Mouse (Mus musculus) fat pad, adult 2 months (tissue): Measurements from ENCODE around the gene Tra2a.
A peak's percentile ranks its signal among the peaks of the same experiment; 100 is the strongest.

ENCODE experiments used
- DNase-seq: peaks from one replicate; pipeline ENCODE4 v3.0.0-alpha.2; 2011; ENCODE audit warnings: low read depth, low spot score; ENCODE audit errors: extremely low read depth

The Tra2a gene

GRCm38 (mm10) chr6:49236331-49236730 is 27.5 kb downstream of the Tra2a start:
- peak; percentile 13 for DNase-seq

DNA sequence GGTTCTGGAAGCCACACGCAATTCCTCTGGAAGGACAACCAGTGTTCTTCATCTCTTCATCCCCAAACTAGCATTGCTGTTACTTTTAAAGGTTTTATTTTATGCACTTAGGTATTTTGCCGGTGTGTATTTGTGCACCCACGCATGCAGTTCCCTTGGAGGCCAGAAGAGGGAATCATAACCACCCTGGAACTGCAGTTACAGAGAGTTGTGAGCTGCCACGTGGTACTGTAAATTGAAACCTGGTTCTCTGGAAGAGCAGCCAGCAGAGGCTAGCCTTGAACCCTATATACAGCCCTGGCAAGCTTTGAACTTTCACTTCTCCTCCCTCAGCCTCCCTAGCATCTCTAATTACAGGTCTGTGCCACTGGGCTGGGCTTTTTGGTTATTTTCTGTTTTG is 30.5 kb downstream of the Tra2a start:
- no peak for DNase-seq

DNA sequence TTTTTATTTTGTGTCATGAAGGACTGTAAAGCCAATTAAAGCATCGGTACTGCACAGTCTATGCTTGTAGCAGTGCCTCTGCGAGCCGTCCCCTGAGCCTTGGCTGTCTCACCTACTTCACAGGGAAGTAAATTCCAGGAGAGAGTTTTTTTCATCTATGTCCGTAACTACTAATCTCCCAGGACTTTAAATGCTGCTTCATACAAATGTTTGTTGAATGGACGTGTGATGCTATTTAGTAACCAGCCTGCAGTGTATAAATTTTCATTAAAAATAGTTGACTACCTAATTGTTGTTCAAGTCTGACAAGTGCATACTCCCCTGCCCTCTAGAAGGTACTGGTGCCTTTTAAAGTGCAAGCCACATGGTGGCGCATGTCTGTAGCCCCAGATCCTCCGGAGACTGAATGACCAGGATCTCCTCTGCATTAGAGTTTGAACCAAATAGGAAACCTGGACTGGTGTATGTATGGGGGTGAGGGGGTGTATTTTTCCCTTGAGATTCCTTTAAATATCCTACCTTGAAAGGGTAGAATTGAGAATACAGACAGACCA is 35.6 kb downstream of the Tra2a start:
- no peak for DNase-seq

- DNase-seq: no peak
Observed at GRCm38 (mm10) chr6:49227184-49227735, 36.6 kb downstream of the Tra2a start.

DNA sequence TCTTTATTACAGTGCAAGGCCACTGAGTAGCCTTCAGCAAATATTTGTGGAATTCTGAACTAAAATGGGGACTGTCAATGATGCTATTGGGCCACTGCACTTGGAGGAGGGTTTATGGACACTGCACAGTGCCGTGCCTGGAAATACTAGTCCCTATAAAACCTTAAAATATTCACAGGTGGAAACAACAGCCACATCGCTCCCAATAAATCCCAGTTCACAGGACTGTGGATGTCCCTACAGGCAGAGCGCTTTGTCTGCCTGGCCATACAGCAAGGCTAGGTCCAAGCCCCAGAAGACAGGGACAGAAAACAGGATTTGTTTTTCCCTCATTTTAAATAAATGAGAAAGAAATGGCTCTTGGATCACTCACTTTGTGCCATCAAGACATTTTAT is 38.1 kb downstream of the Tra2a start:
- no peak for DNase-seq

- no peak for DNase-seq
Observed at GRCm38 (mm10) chr6:49224923-49225727, 38.7 kb downstream of the Tra2a start.

DNA sequence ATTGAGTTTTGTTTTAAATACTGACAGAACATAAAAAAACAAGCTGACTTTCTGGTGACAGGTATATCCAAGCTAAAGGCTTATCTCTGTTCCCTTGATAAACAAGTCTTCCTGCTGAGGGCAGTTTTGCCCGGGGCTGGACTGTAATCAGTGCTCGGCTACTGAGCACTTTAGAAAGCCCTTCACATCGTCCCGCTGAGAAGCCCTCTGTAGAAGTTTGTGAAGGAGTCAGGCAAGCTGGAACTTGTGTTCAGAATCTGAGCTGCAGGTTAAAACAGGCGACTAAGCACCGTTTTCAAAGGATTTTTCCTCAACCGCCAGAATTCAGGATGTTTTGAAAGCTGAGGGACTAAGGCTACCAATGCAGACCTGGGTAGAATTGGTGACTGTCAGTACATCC is 41.9 kb downstream of the Tra2a start:
- no peak for DNase-seq

DNA sequence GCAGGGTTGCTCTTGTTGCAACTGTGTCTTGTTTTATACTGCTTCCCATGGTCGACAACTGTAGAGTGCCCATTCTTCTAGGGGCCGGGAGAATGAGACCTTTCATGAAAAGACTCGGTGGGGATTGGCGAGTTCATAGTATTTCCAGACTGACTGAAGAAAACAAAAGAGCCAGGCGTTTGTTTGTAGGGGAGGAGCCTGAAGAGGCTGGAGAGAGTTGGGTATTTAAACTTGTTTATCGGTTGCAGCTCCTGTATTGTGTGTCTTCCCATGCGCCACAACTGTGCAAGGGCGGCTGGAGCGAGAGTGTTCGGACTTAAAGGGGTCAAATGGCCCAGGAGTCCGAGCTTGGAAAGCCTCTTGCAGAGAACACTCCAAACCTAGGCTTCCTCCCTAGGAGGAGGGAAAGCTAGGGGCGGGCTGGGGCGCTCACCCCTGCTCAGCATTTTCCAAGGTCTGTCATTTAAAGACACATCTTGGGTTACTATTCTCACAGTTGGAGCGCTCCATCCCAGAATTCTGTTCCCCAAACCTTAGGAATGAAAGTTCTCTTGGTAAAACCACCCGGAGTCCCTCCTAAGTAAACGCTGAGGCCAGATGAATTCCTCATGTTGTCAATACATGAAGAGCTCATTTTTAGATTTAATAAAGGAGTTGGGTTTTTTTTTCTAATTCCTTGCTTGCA is 43.8 kb downstream of the Tra2a start:
- no peak for DNase-seq

- DNase-seq: no peak
Observed at GRCm38 (mm10) chr6:49219001-49219560, 44.8 kb downstream of the Tra2a start.

DNA sequence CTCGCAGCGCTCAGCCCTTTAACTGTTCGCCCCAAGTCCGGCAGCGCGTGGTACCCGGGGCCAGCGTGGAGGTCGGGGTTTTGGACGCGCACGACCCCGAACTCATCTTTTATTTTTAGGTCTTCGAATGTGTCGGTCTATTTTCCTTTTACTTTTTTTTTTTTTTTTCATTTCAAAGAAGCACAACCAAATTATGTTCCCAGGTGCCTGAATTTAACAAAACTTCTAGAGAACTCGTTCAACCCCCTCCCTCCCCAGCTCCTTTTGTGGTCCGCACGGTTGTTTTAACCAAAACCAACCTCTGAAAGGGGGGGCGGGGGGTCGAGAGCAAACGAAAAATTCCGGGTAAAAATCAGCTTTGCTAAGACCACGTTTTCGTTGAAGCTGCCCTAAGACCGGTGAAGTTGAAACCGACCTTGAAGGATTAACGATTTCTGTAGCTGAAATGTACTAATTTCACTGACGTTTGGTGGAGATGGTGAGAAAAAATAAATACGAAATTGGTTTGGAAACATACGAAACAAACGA is 45.5 kb downstream of the Tra2a start:
- no peak for DNase-seq

GRCm38 (mm10) chr6:49217581-49218274 is 46.1 kb downstream of the Tra2a start:
- DNase-seq: no peak

GRCm38 (mm10) chr6:49216811-49217542 is 46.9 kb downstream of the Tra2a start:
- DNase-seq: no peak

DNA sequence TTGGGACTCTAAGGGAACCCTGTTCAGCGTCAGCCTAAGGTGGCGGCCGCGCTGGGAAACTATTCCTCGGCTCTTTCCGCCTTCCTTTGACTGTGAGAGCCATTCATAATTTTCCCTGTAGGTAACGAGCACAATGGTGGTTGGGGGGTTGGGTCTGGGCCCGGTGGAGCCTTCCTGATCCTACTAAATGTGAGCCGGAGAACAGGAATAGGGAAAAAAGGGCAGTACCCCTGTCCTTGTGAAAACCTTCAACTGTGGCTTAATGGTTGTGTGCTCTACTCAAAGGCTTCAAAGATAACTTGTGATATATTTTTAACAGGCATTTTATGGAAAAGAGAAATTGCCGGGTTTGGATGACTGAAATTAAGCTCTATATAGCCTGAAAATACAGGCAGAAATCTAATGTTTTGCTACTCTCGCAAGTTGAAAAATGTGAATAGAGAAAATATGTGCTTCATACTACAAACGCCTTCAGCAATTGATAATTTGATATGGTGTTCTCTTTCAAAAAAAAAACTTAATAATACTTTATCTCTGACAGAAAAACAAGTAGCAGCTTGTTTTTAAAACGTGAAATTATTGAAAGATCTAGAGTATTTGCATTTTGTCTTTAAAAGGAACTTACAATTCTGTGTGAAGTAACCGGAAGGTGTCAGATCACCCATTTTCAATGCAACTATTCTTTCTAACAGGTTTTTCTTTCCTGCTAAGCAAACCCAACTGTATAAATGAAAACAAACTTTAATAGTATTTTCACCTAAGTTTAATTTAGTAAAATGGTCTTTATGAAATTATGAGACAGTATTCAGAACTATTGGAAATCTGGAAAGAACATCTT is 47.9 kb downstream of the Tra2a start:
- no peak for DNase-seq

GRCm38 (mm10) chr6:49214928-49215747 is 48.7 kb downstream of the Tra2a start, which contains the start of gene Igf2bp3:
Gene Igf2bp3 (minus strand): TSS chr6:49214957.
- DNase-seq: no peak

- no peak for DNase-seq
Observed at GRCm38 (mm10) chr6:49214086-49214927, 49.5 kb downstream of the Tra2a start.

DNA sequence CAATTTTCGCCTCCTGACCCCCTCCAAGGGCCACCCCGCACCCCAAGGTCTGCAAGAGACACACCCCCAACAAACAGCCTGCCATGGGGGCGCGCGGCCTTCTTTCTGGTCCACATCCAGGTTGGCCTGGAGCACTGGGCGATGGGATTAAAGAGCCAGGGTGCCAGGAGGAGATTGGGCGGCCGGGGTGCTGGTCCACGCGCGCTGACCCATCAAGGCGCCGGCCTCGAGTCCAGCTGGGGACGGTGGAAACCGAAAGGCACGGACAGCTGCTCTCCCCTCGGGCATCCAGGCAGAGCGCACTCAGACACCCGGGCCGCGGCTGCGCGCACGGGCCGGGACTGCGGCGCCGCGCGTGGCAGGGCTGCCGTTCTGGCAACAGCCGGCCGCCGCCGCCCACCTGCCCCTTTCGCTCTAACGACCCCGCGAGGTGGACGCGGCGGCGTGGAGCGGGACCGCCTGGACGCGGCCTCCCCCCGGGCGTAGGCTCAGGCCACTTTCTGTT is 50.2 kb downstream of the Tra2a start:
- no peak for DNase-seq

DNA sequence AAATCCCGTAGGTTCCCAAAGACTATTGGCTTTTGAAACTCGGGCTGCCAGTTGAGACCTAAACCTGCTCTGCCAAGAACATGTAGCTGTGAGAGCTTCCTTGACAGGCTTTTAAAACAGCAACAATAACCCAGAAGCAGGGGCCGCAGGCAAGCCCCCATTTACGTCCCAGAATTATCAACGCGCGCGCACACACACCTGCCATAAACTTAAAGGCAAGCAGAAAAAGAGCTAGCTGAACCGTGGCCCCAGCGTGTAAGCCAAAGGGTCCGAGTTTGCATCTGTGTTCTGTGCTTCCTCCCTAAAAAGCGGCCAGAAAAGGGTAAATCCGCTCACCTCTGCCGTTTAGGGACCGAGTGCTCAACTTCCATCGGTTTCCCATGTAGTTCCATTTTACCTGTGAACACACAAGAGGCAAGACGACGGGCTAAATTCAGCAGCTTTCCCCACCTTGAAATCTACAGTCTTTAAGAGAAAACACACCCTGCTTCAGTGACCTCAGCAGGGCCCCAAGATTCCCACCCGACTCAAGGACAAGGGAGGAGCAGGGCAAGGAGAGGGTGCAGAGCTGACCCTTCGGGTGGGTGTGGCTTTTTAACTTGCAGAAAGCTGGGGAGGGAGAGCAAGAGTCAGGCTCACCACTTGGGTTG is 50.8 kb downstream of the Tra2a start:
- no peak for DNase-seq
